Mouse (Mus musculus) telencephalon, adult 2 months (tissue): ENCODE data around the gene Ppp1r18.
A peak's percentile ranks its signal among the peaks of the same experiment; 100 is the strongest.
"Not testable (repeated sequence)": the region's sequence is repeated elsewhere in the genome, so short reads cannot be mapped to it uniquely, and the experiment has no call there.

Experiments used
- DNase-seq: peaks from one replicate; pipeline ENCODE4 v3.0.0-alpha.2; 2011; ENCODE audit warnings: low read depth, low spot score

The Ppp1r18 gene

GRCm38 (mm10) chr17:35836991-35837422 lies 28.4 kb upstream of the Ppp1r18 start:
- no peak for DNase-seq

- DNase-seq: no peak
Measured at GRCm38 (mm10) chr17:35837487-35837886, 27.9 kb upstream of the Ppp1r18 start.

- DNase-seq: peak; percentile 97
Measured at GRCm38 (mm10) chr17:35838122-35838544, 27.3 kb upstream of the Ppp1r18 start, which contains the start of gene Tubb5. TSS of gene Tubb5 (minus strand) at chr17:35838306.

- DNase-seq: no peak
Measured at GRCm38 (mm10) chr17:35838570-35838969, 26.8 kb upstream of the Ppp1r18 start.

DNA sequence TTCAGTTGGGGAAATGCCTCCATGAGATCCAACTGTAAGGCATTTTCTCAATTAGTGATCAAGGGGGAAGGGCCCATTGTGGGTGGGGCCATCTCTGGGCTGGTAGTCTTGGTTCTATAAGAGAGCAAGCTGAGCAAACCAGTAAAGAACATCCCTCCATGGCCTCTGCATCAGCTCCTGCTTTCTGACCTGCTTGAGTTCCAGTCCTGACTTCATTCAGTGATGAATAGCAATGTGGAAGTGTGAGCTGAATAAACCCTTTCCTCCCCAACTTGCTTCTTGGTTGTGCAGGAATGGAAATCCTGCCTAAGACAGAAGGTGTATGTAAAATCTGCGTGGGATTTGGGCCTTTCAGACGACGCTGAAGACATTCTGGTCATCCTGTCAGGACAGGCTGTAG lies 26.4 kb upstream of the Ppp1r18 start:
- not testable (repeated sequence) for DNase-seq

- no peak for DNase-seq
Measured at GRCm38 (mm10) chr17:35840561-35840960, 24.8 kb upstream of the Ppp1r18 start.

DNA sequence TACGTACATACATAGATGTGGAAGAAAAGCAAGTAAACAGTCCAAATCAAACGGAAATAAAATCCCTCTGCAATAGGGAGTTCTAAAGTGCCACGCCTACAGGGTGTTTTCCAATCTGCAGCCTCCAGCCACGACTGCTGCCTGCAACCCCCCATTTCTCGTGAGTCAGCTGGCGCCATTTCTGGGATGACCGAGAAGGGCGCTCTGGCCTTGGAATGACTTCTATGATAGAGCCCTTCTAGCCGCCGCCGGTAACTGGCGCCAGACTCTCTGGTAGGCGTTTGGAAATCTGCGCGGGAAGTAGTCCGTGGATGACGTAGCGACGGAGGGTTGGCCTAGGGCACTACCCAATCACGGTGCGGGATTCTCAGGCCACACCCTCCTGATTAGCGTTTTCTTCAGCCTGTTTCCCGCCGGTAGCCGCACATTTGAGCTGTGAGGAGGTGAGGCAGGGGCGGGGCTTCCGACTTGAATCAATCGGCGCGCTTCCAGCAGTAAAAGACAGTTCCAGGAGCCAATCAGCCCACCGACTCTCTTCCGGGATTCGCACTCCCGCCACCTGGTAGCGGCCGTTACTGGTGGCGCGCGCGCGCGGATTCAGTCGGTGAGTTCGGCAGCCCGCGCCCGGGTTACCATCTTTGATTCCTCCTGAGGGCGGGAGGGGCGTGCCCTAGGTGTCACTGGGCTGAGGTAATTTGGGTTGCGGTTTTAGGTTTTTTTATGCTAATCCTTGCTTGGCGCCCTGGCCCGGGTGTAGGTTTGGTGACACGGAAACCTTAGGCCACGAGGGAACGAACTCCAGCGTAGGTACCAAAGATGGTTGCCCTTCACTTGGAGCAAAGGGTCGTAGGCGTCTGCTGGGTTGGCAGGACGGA lies 24.1 kb upstream of the Ppp1r18 start, which contains the start of gene Mdc1:
Gene Mdc1 (plus strand): TSS at position 440 of the 875 bp plus-strand sequence.
- DNase-seq: peak; percentile 100

GRCm38 (mm10) chr17:35842006-35842405 lies 23.4 kb upstream of the Ppp1r18 start:
- no peak for DNase-seq

- no peak for DNase-seq
Measured at GRCm38 (mm10) chr17:35843514-35843913, 21.9 kb upstream of the Ppp1r18 start.

GRCm38 (mm10) chr17:35848112-35848511 lies 17.3 kb upstream of the Ppp1r18 start:
- DNase-seq: no peak

GRCm38 (mm10) chr17:35850974-35851373 lies 14.4 kb upstream of the Ppp1r18 start:
- DNase-seq: no peak

DNA sequence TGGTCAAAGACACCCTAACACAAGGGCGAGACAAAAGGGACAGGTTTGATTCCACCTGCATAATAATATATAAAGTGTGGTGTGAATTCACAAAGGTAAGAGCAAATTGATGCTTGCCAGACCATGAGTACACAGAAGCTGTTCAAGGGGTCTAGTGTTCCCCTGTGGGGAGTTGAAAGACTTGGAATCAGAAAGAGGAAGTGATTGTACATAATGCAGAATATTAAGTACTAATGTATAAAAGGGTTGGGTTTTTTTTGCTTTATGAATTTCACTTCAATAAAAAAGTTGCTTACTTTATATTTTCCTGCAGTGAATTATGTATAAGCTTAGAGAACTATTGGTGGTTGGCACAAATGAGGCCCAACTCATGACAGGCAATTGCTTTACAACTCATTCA lies 6.0 kb upstream of the Ppp1r18 start:
- no peak for DNase-seq

DNA sequence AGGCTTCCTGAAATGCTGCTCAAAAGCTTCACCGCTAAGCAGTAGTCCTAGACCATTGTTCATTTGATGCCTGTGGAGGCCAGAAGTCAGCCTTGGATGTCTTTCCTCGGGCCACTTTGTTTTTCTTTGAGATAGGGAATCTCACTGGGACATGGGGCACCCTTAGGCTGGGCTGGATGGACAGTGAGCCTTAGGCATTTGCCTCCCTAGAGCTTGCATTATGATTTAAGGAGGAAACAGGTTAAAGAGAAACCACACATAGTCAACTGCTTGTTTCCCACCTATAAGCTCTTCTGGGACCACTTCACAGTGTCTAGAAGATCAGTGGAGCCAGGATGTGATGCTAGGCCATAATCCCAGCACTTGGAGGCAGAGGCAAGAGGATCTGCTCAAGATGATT lies 5.6 kb upstream of the Ppp1r18 start:
- DNase-seq: no peak

DNA sequence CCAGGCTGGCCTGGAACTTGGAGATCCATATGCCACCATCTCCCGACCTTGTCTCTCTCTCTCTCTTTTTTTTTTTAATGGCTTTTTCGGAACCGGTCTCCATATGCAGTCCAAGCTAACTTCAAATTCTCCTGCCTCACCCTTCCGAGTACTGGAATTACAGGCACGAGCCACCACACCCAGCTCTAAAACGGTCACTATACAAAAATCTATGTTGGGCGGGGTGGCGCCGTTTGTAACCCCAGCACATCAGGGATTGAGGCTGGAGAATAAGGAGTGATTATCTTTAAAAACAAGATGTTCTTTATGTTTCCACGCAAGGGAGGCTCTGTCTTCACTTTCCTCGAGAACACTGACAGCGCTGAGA lies 4.6 kb upstream of the Ppp1r18 start:
- no peak for DNase-seq

- DNase-seq: peak; percentile 74
Measured at GRCm38 (mm10) chr17:35861198-35861857, 4.1 kb upstream of the Ppp1r18 start, which contains the start of gene Nrm. TSS of gene Nrm (plus strand) at chr17:35861318.

- no peak for DNase-seq
Measured at GRCm38 (mm10) chr17:35864832-35865353, 500 bp upstream of the Ppp1r18 start.

DNA sequence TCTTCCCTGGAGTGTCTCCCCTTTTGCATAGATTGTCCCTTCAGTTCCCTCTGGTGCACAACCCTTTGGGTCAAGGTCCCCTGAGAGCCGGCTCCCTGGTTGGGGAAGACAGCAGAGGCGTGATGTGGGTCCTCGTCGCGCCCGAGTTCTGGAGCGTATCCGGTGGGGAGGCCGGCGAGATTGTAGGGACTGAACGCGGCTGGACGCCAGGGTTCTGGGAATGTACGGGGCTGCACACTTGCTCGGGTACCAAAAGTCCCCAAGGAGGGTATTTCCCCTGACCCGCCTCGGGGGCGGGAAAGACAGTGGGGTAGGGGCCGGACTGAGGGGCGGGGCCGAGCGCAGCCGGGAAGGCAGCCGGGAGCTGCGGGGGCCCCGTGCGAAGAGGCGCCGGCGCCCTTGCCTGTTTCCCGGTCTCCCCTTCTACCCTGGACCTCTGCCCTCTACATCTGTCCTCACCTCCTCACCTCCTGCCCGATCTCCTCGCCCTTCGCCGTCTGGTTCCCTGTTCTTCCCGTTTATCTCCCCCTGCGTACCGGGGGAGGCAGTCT lies 963 bp downstream of the Ppp1r18 start:
- no peak for DNase-seq

GRCm38 (mm10) chr17:35866911-35867890 lies 1.8 kb downstream of the Ppp1r18 start:
- DNase-seq: no peak

DNA sequence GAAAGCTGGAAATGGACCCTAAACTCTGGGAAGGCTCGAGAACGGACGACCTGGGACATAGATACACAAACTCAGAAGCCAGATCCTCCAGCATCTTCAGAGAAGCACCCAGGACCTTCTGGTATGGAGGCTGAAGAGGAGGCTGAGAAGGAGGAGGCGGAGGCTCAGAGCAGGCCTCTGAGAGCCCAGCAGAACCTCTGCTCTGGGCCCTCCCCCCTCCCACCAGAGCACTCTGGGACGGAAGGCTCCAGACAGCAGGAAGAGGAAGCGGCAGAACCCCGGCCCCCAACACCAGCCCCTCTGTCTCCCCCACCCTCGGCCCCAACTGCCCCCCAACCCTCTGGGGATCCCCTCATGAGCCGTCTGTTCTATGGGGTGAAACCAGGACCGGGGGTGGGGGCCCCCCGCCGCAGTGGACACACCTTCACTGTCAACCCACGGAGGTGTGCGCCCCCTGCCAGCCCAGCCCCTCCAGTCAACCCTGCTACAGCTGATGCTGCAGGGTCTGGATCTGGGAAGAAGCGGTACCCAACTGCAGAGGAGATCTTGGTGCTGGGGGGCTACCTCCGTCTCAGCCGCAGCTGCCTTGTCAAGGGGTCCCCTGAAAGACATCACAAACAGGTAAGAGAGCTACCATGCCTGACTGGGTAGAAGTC lies 2.9 kb downstream of the Ppp1r18 start:
- no peak for DNase-seq

DNA sequence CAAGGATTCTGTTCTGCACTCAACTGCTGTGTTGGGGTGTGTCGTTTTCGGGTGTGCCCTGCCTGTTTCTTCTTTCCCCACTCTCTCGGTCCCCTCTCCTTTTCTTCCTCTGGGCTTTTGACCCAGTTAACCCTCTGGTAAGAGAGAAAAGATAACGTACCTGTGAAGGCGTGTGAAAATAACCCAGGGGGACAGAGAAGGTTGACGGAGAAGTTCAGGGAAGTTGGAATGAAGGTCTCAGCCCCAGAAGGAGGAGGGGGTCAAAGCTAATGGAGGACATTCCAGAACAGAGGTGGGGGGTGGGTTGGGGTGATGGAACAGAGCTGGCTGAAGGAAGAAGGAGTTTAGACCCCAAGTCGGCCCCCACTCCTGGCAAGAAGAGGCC lies 3.6 kb downstream of the Ppp1r18 start:
- DNase-seq: no peak
